Mouse (Mus musculus): ENCODE data around the gene Gldc. TPM values are rescaled to one million over a fixed set of nuclear protein-coding genes. Genes with fewer than 3 reads are reported as not detected.

The Gldc gene
- polyA plus RNA-seq (2021; fragmentation: Nextera tagmentation) = 4.0 and 16.6 TPM in 2 replicates
- long read RNA-seq, experiment 1, transcript Gldc-201 (25 exons, 3,767 nt) = major isoform, 5 of 27 reads
- long read RNA-seq, experiment 1, partial matches to known transcripts = 15 of 27 reads
- long read RNA-seq, experiment 1, other reads (novel, unspliced or antisense) = 7 of 27 reads
- long read RNA-seq, experiment 2, partial matches to known transcripts = 9 of 9 reads
- long read RNA-seq, experiment 2, other reads (novel, unspliced or antisense) = 0 of 9 reads

GRCm38 (mm10) chr19:30174919-30175571, at the start of gene Gldc:
Gldc (minus strand) TSS chr19:30175429.

Other genes with a start within 250 kb of the Gldc start
- gene Trpd52l3, start 171.6 kb downstream of the Gldc start, polyA plus RNA-seq (2021; fragmentation: Nextera tagmentation) = not detected in 2 replicates
- 7.6 and 13.9 TPM in 2 replicates for gene Uhrf2, start 144.9 kb downstream of the Gldc start, polyA plus RNA-seq (2021; fragmentation: Nextera tagmentation)
- 0.10 TPM in 1 of 2 replicates, not detected in the other for gene Mbl2, start 57.5 kb upstream of the Gldc start, polyA plus RNA-seq (2021; fragmentation: Nextera tagmentation)